Mouse (Mus musculus) cortical plate, adult 2 months (tissue): Measurements from ENCODE around the gene Tuba1b. TPM values are rescaled to one million over a fixed set of nuclear protein-coding genes. Genes with fewer than 3 reads are reported as not detected.
"Not testable (repeated sequence)": the region's sequence is repeated elsewhere in the genome, so short reads cannot be mapped to it uniquely, and the experiment has no call there.

ENCODE experiments used
- H3K27ac ChIP-seq: fragments of 200-500 bp; 2 replicates; pipeline ENCODE4 v1.5.1; 2012; ENCODE audit warnings: low read length, control low read depth, inconsistent platforms; ENCODE audit not compliant: insufficient read depth
- H3K4me1 ChIP-seq: fragments of 200-500 bp; 2 replicates; pipeline ENCODE4 v1.6.1; 2011; ENCODE audit warnings: low read length; ENCODE audit not compliant: control insufficient read depth, insufficient read depth
- H3K4me3 ChIP-seq: fragments of 200-500 bp; 2 replicates; pipeline ENCODE4 v1.5.1; 2011; ENCODE audit warnings: mild to moderate bottlenecking, low read length, control low read depth; ENCODE audit not compliant: insufficient read depth
- CTCF ChIP-seq: fragments of 200-500 bp; IDR thresholded peaks from 2 replicates; pipeline ENCODE4 v1.5.1; 2011; ENCODE audit warnings: mild to moderate bottlenecking, control low read depth, low read length; ENCODE audit not compliant: insufficient read depth; ENCODE audit errors: extremely low read depth
- POLR2A ChIP-seq: fragments of 200-500 bp; IDR thresholded peaks from 2 replicates; pipeline ENCODE4 v1.6.1; 2011; ENCODE audit warnings: mild to moderate bottlenecking, low read length, control low read depth; ENCODE audit not compliant: insufficient read depth; ENCODE audit errors: extremely low read depth
- polyA plus RNA-seq: library from polyadenylated mRNA; depleted of rRNA; stranded (reverse); fragments of >200 nt; gene quantifications from 2 replicates; pipeline ENCODE4 v1.2.3, GENCODE M21; 2012

Tuba1b gene
- polyA plus RNA-seq, 1 experiment: 1,231 TPM

DNA sequence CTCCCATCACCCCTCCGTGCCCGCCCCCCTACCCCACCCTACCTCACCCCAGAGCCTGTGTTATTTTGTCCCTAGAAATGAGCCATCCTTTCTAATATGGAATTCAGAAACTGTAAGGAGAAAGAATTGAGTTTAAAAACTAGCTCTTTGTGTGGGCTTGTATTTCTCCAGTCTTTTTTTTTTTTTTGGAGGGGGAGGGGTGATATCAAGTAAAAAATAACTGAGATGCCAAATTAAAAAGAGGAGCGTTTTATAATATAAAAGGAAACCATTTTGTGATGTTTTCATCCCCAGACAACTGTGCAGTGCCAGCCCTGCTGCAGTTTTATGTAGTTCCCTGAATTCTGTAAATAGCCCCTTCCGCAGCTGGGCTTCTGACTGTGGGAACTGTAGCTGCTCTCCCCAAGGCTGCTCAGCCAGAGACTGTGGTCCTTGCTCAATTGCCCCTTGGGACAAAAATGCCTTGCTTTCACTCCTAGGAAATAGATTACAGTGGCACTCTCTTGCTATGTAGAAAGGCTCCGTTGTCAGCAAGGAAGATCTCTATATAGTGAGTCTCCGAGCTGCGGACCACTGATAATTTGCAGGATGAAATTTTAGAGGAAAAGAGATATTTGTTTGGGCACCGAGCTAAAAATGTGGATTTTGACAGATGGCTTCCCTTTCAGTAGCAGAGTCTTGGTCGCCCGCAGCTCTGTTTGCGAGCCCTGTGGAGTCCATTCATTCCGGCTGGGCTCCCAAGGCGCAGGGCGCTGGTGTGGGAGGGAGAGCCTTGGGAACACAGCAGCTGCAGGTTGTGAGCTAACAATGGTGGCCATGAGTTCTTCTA is 20.3 kb upstream of the Tuba1b start:
- peak overlapping the region; percentile 96 for H3K27ac ChIP-seq
- TF ChIP-seq CTCF (no peak), POLR2A (peak; percentile 45; the same call in 1 of the 2 replicates)
- peak overlapping the region; percentile 66; the same call in 1 of the 2 replicates for H3K4me3 ChIP-seq
- peaks cover 2% of the 10 kb centered on the region; the same call in 1 of the 2 replicates for H3K4me1 ChIP-seq

DNA sequence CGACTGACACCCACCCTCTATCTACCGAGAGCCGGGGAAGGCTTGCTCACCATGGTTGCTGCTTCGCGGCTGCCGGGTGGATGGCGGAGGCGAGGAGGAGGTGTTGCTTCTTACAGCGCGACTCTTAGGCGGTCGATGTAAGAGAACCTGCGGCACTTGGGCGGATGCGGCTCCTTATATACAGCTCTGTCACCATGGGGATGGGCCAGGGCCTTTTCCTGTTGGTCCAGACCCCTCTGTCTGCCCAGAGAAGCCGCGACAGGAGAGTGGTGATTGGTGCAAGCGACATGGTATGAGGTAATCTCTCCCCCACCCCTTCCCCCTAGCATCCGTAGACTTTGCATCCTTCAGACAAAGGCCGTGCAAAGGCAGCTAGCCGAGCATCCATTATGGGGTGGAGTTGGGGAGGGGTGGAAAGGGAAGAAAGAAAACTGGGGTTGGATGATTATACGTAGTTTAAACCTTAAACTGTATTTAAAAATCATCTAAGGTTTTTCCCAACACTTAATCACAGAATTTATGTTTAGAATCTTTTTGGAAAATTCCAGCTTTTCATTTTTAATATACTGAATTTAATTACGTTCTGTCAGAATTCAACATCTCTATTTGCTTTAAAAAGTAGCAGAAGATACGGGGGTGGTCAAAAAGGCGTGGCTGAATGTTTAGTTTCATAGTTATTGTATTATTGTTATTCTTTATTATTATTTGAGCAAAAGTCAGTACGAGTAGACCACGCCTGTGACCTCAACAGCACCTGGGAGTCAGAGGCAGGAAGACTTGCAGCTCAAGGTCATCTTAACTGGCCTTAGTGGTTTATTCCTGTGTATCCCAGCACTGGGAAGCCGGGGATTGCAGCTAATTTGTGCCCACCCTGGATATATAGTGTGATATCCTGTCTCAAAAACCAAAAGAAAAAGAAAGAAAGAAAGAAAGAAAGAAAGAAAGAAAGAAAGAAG is 19.3 kb upstream of the Tuba1b start, which contains the start of the genes Gm49450 and Tuba1a:
Gm49450 (minus strand) TSS at position 151 of the 956 bp plus-strand sequence.
Tuba1a (minus strand) TSS at position 303 of the 956 bp plus-strand sequence.
- Histone ChIP-seq H3K27ac (peak within 1 kb of the TSS; percentile 97), H3K4me1 (peaks cover 2% of the 10 kb centered on the region; the same call in 1 of the 2 replicates), H3K4me3 (peak within 1 kb of the TSS; percentile 66)
- TF ChIP-seq POLR2A (peak; percentile 99), CTCF (no peak)

DNA sequence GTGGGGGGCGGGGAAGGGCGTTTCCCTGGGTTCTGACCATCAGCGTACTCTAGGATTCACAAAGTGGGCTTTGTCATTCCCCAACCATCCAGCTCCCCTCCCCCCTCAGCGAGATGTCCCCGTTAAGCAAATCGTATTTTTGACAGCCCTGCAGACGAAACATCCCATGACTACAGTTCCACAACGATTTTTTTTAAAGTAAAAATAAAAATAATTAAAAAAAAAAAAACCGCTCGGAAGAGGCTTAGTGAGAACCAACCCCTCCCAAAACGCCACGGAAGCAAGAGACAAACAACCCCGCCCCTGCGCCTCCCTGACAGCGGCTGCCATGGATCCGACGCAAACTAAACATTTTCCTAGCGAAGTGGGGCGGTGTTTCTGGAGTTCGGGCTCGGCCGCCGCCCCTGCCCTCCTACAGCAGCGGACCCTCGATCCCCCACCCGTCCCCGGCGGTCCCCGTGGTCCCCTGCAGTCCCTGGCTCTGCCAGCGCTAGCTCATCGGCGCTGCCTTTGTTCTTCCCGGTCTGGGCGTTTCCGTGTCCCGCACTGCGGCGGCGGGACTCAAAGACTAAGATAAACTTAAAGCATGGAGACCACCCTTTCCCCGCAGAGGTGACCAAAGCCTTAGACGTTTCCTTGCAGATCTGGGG is 18.5 kb upstream of the Tuba1b start:
- no peak for TF ChIP-seq POLR2A
- TF ChIP-seq CTCF: no peak

DNA sequence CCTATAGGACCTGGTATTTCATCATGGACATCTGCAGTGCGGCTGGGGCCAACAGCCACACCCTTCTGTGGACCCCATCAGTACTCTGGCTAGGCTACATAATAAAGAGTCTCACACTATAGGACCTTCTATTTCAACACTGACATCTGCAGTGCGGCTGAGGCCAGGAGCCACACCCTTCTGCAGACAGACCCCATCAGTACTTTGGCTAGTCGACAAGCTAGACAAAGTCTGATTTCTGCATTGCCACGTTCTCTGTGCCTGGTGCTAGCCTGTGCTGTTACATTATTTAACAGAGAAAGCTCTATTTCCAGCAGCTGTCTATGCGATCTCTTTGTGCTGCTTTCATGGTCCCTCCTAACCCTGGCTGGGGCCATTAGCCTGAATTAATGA is 17.7 kb upstream of the Tuba1b start:
- Histone ChIP-seq H3K4me3 (peak overlapping the region; percentile 66), H3K27ac (peak overlapping the region; percentile 55; the same call in 1 of the 2 replicates), H3K4me1 (peaks cover 2% of the 10 kb centered on the region; the same call in 1 of the 2 replicates)
- TF ChIP-seq CTCF: no peak
- no peak for TF ChIP-seq POLR2A

More for the DNA sequence above, 18.5 kb upstream of the Tuba1b start:
- peak overlapping the region; percentile 97 for H3K27ac ChIP-seq
- peak overlapping the region; percentile 66 for H3K4me3 ChIP-seq
- peaks cover 2% of the 10 kb centered on the region; the same call in 1 of the 2 replicates for H3K4me1 ChIP-seq

DNA sequence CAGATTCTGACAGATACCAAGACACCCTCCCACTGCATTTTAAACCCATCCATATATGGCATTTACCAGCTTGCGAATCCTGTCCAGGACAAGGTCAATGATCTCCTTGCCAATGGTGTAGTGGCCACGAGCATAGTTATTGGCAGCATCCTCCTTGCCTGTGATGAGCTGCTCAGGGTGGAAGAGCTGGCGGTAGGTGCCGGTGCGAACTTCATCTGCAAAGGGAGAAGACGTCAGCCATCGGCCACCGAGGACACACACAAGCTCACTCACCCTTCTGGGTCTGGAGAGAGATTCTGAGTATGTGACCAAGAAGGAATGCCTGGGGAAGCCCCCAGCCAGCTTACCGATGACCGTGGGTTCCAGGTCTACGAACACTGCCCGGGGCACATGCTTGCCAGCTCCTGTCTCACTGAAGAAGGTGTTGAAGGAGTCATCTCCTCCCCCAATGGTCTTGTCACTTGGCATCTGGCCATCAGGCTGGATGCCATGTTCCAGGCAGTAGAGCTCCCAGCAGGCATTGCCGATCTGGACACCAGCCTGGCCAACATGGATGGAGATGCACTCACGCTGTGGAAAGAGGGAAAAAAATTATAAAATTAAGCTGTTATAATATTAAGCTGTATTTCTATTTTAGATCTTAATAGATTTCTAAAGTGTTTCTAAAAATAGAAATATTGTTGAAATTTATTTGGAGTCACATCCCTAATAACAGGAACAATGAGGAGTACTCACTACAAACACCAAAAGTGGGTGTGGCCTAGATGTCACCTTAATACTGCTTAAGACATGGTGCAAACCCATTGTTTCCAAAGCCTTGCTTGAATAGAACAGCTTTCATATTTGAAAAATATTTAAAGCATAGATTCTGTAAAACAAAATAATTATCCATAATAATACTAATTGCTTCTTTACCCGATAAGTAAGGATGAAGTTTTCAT is 17.0 kb upstream of the Tuba1b start:
- peak overlapping the region; percentile 66 for H3K4me3 ChIP-seq

DNA sequence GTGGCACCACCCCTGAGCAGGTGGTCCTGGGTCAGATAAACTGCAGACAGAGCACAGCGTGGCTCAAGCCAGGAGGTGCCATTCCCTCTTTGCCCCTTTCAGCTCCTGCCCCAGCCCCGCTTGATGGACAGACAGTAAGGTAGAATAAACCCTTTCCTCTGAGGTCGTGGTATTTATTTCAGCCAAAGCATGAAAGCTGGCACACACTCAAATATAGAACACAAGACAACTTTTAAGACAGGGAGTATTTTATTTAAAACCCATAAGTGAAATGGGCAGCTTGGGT is 15.2 kb upstream of the Tuba1b start:
- Histone ChIP-seq H3K27ac (no peak overlapping the region), H3K4me1 (peaks cover 2% of the 10 kb centered on the region; the same call in 1 of the 2 replicates), H3K4me3 (no peak overlapping the region)
- peak; percentile 39; the same call in 1 of the 2 replicates for TF ChIP-seq POLR2A
- TF ChIP-seq CTCF: no peak

More for the DNA sequence above, 17.0 kb upstream of the Tuba1b start:
- H3K4me1 ChIP-seq, H3K27ac ChIP-seq: not testable (repeated sequence)

DNA sequence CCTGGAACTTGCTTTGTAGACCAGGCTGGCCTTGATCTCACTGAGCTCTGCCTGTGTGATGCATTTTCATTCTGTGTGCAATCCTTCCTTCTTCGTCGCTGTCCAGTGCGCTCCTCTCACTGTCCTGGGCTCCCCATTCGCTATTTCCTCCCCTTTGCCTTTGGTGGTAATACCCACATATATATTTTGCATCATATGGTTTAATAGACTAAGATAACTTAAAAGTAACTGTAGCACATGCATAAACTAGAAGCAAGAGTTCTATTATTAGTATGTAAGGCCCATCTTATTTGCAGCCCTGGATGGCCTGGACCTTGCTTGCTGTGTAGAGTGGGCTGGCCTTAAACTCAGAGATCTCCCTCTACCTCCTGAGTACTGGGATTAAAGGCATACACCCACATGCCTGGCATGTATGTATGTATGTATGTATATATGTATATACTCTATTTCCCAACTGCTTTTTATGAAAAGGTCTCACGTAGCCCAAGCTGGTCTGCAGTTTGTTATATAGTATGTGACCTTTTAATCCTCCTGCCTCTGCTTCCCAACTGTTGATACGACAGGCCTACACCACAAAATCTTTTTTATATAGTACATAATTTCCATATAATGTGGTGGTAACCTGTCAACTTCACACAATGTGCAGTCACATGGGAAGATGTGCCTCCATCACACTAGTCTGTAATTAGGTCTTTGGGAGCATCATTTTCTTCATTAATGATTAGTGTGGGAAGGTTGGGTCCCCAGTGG is 14.7 kb upstream of the Tuba1b start:
- H3K27ac ChIP-seq: no peak overlapping the region
- H3K4me1 ChIP-seq: peaks cover 1% of the 10 kb centered on the region; the same call in 1 of the 2 replicates
- TF ChIP-seq POLR2A: peak; percentile 39; the same call in 1 of the 2 replicates
- no peak for TF ChIP-seq CTCF
- H3K4me3 ChIP-seq: no peak overlapping the region

DNA sequence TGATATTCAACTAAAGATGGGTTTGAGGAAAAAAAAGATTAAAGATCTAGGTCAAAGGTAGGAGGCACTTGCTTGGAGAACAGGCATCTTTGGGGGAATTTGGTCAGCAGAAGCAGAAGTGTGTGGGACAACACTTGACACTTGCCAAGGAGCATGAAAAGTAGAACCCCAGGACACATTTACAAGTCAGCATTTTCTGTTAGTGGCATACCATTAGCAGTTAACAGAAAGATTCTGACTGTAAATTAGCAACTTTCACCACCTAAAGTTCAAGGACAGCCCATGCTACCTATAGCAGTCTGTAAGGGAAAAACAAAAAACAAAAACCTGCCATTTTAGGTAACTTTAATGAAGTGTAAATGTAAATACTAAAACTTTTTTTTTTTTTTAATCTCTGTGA is 14.0 kb upstream of the Tuba1b start:
- no peak for TF ChIP-seq POLR2A
- TF ChIP-seq CTCF: no peak
- Histone ChIP-seq H3K4me3 (no peak overlapping the region), H3K4me1 (no peaks in the 10 kb centered on the region), H3K27ac (no peak overlapping the region)

DNA sequence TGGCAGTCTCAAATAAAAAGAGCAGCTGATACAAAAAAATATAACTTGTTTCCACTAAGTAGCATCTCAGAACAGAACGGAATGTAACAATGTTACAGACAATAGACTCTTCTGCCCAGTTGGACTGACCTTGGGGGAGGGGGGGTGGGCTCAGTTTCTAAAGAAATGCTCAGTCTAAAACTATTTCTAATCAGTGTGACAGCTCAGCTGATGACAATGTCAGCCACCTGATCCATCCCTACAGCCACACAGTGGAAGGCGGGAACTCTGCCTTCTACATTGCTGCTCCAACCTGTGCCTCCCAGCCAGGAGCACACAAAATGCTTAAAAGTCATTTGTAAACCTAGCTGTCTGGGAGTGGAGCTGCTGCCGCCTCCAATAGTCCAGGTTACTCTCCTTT is 13.5 kb upstream of the Tuba1b start:
- Histone ChIP-seq H3K27ac (no peak overlapping the region), H3K4me3 (no peak overlapping the region), H3K4me1 (no peaks in the 10 kb centered on the region)
- TF ChIP-seq CTCF: no peak
- TF ChIP-seq POLR2A: no peak
